Mouse (Mus musculus) spleen, adult 2 months (tissue): Measurements from ENCODE around the gene 3830417A13Rik.

Experiments used
- CTCF ChIP-seq: fragments of 200-500 bp; IDR thresholded peaks from 2 replicates; pipeline ENCODE4 v1.5.1; 2011; ENCODE audit warnings: mild to moderate bottlenecking, inconsistent platforms; ENCODE audit not compliant: insufficient read depth, insufficient read length, insufficient replicate concordance; ENCODE audit errors: extremely low read depth
- POLR2A ChIP-seq: fragments of 200-500 bp; IDR thresholded peaks from 2 replicates; pipeline ENCODE4 v1.6.1; 2011; ENCODE audit warnings: low read depth, low read length, inconsistent platforms

GRCm38 (mm10) chrX:64173248-64173647 is at the start of gene 3830417A13Rik:
- TF ChIP-seq POLR2A: no peak
- no peak for TF ChIP-seq CTCF
